Mouse (Mus musculus): Measurements from ENCODE around the gene Itga8.

DNA sequence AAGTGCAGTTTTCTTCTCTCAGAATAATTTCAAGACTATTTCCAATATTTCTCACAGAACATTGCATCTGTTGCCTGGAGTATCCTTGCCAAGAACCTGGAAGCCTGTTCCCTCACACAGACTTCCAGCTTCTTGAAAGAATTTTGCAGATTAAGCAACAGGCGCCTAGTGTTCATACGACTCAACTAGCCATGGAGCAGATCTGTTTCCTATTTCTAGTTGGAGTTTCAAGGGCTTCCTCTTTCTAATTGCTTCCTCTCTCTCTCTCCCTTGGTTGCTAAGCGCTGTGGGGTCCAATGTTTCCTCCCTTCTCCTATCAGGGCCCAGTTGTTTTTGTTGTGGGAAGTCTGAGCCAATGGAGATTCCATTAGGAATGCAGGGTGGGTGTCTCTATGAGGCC is 7.7 kb downstream of the Itga8 start:
- TF ChIP-seq CTCF (IDR thresholded peaks at IDR 0.05; ENCODE audit: extremely low read depth, insufficient read depth, insufficient read length, insufficient replicate concordance), result no peak
- no peak for TF ChIP-seq POLR2A (IDR thresholded peaks at IDR 0.05; ENCODE audit: low read depth, low read length)
